Mouse (Mus musculus): ENCODE measurements around the gene Nsd2.

Nsd2 gene

GRCm38 (mm10) chr5:33819876-33820732 lies at the start of gene Nsd2:
Gene Nsd2 (plus strand): TSS chr5:33820725.
- peak; percentile 67 to 92 for DNase-seq (ENCODE audit: low spot score in 2 of 2)

- no peak for DNase-seq (ENCODE audit: low spot score in 2 of 2)
Measured at GRCm38 (mm10) chr5:33777195-33777594, 43.3 kb upstream of the Nsd2 start.

DNA sequence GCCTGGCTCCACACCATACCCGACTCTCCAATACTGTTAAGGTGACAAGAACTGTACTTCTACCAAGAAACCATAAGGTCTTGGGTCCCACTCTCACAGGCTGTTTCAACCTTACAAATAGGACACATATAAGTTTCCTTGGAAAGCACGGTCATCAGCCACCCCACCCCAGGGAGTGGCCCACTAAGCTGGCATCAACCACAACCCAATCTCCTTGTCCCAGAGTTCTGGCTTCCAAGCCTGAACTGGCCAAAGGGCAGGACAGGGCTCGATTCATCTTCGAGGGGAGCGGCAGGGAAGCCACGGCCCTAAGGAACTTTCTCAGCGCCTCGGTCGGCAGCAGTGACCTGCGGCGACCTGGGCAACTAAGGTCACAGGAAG lies 38.6 kb upstream of the Nsd2 start:
- DNase-seq (ENCODE audit: low spot score in 2 of 2): no peak

DNA sequence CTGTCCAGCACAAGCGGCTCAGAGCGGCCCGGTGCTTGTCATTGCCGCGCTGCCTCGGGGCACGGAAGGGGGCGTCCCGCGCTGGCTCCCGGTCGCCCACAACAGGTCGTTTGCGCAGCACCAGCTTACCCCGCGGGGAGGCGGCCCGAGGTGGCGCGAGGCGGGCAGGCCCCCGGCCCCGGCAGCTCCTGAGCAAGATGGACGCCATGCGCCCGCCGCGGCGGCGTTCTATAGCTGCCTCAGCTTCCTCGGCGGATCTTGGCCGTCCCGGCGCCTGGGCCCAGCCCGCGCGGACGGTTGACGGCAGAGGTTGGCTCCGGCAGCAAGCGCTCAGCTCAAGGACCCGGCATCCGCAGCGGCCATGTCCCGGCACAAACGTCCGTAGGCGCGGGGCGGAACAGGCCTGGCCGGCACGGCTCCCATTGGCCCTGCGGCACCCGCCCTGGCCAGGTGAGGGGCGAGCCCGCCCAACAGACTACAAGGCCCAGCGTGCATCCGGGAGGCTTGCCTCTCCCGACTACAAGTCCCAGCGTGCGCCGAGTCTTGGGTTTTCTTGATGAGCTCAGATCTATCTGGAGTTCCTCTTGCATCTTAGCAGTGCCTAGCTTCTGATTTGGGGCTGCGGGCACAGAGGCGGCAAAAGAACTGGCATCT lies 38.1 kb upstream of the Nsd2 start, which contains the start of gene Letm1:
TSS of gene Letm1 (minus strand) at position 473 of the 654 bp plus-strand sequence.
- DNase-seq (ENCODE audit: low spot score in 2 of 2): peak; percentile 78 to 89

- no peak for DNase-seq (ENCODE audit: low spot score in 2 of 2)
Measured at GRCm38 (mm10) chr5:33782999-33783390, 37.5 kb upstream of the Nsd2 start.

DNA sequence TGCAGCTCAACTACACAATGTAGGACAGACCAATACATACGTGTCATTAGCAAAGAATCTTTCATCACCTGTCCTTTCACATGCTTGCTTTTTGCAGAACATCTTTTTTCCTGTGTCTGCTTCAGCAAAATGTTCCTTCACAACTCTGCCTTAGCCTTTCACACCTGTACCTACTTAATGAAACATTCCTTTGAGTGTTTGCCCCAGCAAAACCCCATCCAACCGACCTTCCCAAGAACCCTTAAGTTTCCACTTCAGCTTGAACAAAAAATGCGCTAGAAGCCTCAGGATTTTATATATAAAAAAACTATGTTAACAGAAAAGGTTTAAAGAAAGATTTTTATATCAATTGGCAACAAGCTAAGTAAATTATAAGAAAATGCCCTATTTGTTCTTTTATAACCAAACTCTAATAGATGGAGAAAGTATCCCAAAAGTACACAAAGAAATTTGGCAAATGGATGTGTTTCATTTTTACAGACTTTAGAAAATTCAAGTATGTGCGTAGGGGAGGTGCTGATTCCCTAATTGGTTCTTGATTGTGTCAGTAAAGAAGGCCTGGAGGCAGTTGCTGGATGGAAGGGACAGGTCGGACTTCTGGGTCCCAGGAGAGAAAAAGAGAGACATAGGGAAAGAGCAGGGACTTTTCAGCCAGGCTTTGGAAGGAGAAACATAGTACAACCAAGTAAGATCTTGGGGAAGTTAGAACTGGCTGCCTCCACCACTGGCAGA lies 28.4 kb upstream of the Nsd2 start:
- DNase-seq (ENCODE audit: low spot score in 2 of 2): no peak

DNA sequence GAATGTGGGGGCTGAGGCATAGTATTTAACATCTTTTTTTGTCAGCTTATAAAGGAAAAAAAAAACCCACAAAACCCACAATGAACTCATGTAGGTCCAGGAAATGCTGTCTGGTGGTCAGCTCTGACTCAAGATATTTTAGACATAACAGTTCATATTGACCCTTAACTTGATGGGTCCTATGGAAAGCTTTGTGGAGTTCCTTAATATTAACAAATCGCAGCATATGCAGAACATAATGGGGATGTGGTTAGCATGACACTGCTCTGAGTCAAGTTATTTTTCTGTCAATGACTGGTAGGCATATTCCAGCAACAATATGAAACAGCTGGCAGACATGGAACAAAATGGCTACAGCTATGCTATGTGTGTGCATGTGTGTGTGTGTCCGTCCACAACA lies 17.2 kb upstream of the Nsd2 start:
- no peak for DNase-seq (ENCODE audit: low spot score in 2 of 2)

- no peak for DNase-seq (ENCODE audit: low spot score in 2 of 2)
Measured at GRCm38 (mm10) chr5:33811519-33811918, 9.0 kb upstream of the Nsd2 start.

DNA sequence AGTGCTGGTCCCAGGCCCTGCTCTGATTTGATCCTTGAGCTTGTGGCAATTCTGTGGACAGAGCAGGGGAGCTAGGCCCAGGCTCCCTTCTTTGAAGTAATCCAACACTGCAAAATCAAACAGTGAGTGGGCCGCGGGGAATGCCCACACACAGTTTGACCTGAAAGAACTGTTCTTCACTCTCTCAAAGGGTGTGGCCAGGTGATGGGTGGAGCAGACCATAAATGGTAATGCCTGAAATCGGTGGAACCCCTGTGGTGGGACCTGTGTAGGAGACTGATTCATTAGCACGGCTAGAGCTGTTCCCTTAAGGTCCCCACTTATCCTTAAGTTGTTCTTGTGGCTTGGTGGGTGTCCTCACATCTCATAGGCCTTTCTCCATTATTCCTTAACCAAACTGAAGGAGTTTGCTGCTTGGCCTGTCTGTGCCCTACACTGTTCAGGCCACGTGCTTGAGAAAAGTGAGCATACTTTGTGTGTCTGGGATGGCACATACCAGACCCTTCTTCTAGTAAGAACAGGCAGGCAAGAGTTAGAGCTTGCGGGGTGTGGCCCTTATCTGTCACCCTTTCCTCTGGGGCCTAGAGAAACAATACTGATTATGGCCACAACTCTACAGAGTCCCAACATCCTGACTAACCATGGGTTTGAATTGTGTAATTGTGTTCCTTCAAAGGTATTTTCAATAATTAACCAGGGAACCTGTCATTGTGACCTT lies 4.4 kb upstream of the Nsd2 start:
- no peak for DNase-seq (ENCODE audit: low spot score in 2 of 2)

DNA sequence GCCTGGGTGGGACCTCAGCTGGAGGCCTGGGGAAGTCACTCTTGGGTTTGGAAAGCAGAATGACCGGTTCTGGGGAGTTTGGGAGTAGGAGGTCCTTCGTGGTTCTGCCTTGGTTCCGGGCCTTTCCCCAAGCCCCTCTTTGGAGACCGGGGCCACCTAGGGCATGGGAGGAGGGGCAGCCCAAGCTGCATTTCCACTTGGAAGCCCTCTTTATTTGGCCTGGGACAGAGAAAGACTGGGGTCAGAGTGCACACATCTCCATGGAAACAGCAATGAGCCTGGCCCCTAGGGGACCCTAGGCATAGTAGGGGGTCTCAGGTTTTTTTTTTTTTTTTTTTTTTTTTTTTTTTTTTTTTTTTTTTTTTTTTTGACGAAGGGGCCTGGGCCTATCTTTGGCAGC lies 2.4 kb upstream of the Nsd2 start:
- DNase-seq (ENCODE audit: low spot score in 2 of 2): no peak

GRCm38 (mm10) chr5:33819141-33819875 lies 1.2 kb upstream of the Nsd2 start:
- peak in 1 of 2 experiments; percentile 9 for DNase-seq (ENCODE audit: low spot score in 2 of 2)

DNA sequence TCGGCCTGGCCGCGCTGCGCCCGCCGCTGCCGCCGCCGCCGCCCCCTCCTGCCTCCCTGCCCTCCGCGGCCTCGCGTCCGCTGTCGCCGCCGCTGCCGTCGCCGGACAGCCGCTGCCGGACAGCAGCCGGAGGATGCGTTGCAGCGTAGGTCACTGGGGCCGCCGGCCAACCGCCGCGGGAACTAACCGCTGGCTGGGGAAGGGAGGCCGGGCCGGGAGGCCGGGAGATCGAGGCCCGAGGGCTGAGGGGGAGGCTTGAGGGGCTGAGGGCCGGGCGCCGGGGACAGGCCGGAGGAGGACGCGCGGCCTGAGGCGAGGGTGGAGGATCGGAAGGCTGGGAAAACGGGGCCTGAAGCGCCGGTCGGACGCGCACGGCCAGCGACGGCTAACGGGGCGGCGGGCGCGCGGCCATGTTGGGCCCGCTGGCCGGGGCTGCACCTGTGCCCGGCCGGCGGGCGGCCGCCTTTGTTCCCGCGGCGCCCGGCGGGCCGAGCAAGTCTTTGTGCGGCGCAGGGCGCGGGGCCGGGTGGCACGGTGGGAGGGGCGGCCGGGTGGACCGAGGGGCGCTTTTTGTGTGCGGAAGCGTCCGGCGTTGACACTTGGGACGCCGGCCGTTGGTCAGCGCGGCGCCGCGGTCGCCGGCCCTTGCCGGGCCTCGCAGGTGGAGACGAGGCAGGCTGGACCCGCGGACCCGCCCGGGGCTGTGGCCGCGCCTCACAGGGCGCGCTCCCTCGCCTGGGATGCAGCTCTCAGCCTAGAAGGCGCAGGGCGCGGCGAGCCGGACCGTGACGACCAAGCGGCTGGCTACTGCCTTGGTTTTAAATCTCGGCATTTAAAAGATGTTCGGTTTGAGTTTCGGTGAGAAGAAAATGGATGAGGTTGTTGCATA lies 452 bp downstream of the Nsd2 start:
- peak; percentile 33 to 65 for DNase-seq (ENCODE audit: low spot score in 2 of 2)

GRCm38 (mm10) chr5:33821901-33822427 lies 1.4 kb downstream of the Nsd2 start:
- no peak for DNase-seq (ENCODE audit: low spot score in 2 of 2)

DNA sequence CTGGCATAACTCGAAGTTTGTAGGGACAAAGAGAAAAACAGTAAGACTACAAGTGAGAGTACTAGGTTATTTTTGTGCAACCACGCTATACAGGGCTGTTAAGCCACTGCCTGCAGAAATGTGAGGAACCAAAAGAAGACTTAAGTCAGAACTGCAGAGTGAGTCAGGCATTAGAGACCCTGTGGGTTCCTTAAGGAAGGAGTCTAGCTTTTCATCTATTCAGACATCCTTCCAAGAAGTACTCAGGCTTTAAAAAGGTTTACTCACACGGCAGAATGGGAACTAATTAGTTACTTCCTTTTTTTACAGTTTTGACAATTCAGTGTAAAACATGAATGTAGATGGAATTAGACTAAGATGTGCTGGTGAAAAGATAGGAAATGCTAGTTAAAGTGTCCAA lies 1.9 kb downstream of the Nsd2 start:
- no peak for DNase-seq (ENCODE audit: low spot score in 2 of 2)

- DNase-seq (ENCODE audit: low spot score in 2 of 2): no peak
Measured at GRCm38 (mm10) chr5:33826001-33826400, 5.5 kb downstream of the Nsd2 start.

DNA sequence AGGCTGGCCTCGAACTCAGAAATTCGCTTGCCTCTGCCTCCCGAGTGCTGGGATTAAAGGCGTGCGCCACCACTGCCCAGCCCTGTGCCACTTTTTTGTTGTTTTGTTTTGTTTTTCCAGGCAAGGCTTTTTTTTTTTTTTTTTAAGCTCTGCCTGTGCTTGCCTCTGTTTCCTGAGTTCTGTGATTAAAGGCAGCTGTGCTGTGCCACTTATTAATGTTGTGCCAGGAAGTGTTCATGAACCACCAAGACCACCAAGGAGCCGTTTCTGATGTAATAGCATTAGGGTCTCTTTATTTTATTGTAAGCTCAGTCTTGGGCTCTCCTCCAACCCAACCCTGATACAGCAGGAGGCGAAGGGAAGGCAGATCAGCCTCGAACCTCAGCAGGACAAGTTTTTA lies 7.6 kb downstream of the Nsd2 start:
- DNase-seq (ENCODE audit: low spot score in 2 of 2): no peak

GRCm38 (mm10) chr5:33829958-33830357 lies 9.4 kb downstream of the Nsd2 start:
- no peak for DNase-seq (ENCODE audit: low spot score in 2 of 2)

- DNase-seq (ENCODE audit: low spot score in 2 of 2): no peak
Measured at GRCm38 (mm10) chr5:33830832-33831231, 10.3 kb downstream of the Nsd2 start.

- DNase-seq (ENCODE audit: low spot score in 2 of 2): no peak
Measured at GRCm38 (mm10) chr5:33841331-33841730, 20.8 kb downstream of the Nsd2 start.

GRCm38 (mm10) chr5:33842549-33842948 lies 22.0 kb downstream of the Nsd2 start:
- DNase-seq (ENCODE audit: low spot score in 2 of 2): no peak

Measured in cerebellum, postnatal 4 days (tissue).